Comparison of ENCODE assay signal across 22 mouse cellular contexts in genomic region chr3:107707239-107707638, GRCm38 (mm10). TPM values are rescaled to one million over a fixed set of nuclear protein-coding genes. Genes with fewer than 3 reads are reported as not detected.
A peak's percentile ranks its signal among the peaks of the same experiment; 100 is the strongest.
DNase-seq lines count a peak whose midpoint lies in the region; TF ChIP-seq lines count a peak whose summit lies in the region.
"Had no signal": no experiment of that assay in that cellular context is flagged by ENCODE, and none has a peak within 500 bp of the region (broad histone marks: within the 10 kb centered on the region; RNA-seq: fewer than 3 reads in every experiment).

No protein-coding gene starts in this region.

- TF ChIP-seq POLR2A in myocyte (IDR thresholded peaks at IDR 0.05; ENCODE audit: insufficient read length, low read depth): no peak

- peak overlapping the region; percentile 66 for H3K4me2 ChIP-seq in myocyte (ENCODE audit: low read depth)
- H3K4me2 ChIP-seq: heart, embryonic 12.5 days; heart, embryonic 15.5 days; hindbrain, embryonic 13.5 days; intestine, embryonic 15.5 days had no signal

- H3K36me3 ChIP-seq in myocyte (ENCODE audit: control insufficient read depth, insufficient read depth): no peaks in the 10 kb centered on the region
- H3K36me3 ChIP-seq: heart, embryonic 12.5 days; heart, embryonic 15.5 days; hindbrain, embryonic 10.5 days; hindbrain, embryonic 13.5 days; intestine, embryonic 15.5 days had no signal

- H3K4me3 ChIP-seq in myocyte: no peak overlapping the region
- H3K4me3 ChIP-seq: heart, embryonic 12.5 days; heart, embryonic 15.5 days; hindbrain, embryonic 10.5 days; hindbrain, embryonic 13.5 days; intestine, embryonic 15.5 days had no signal

- H3ac ChIP-seq in myocyte (ENCODE audit: control insufficient read depth, insufficient read length): no peak overlapping the region

- no peaks in the 10 kb centered on the region for H3K79me2 ChIP-seq in myocyte (ENCODE audit: control insufficient read depth, insufficient read depth)

- peak; percentile 68 for DNase-seq in 3134 (ENCODE audit: extremely low read depth, insufficient read length, low spot score)
- peak; percentile 92 for DNase-seq in 3T3-L1 (ENCODE audit: low read depth, low spot score)
- peak; percentile 26 for DNase-seq in Muller cell, postnatal 12 days (ENCODE audit: inconsistent ontology term)
- DNase-seq in adrenal gland, adult (ENCODE audit: inconsistent age in 2 of 2, low spot score in 1 of 2): no peak
- DNase-seq in thymus, postnatal 36 days: no peak
- DNase-seq: adrenal gland, adult 8-10 months; adrenal gland, postnatal 25 days; B cell, adult 2 months; cerebellum, adult 18-20 months; cerebellum, adult 9-10 months; cerebellum, postnatal 14 days; forebrain, postnatal 0 days; gastrocnemius, postnatal 36 days; heart, postnatal 10 days; heart, postnatal 36 days; kidney, adult 11 months had no signal

- no peaks in the 10 kb centered on the region for H3K27me3 ChIP-seq in myocyte (ENCODE audit: control insufficient read depth, insufficient read depth, insufficient read length)
- H3K27me3 ChIP-seq: heart, embryonic 12.5 days; heart, embryonic 15.5 days; hindbrain, embryonic 13.5 days; intestine, embryonic 15.5 days had no signal

TF ChIP-seq in myocyte, 11 proteins besides CTCF, POLR2A, EP300 and RAD21:
- TF ChIP-seq USF1 (IDR thresholded peaks at IDR 0.05; ENCODE audit: low read depth) (no peak), SRF (IDR thresholded peaks at IDR 0.05; ENCODE audit: control insufficient read depth, insufficient read length, low read depth) (no peak), TCF3 (IDR thresholded peaks at IDR 0.05; ENCODE audit: insufficient read length, low read depth) (no peak), MYOG (IDR thresholded peaks at IDR 0.05; ENCODE audit: control insufficient read depth in 1 of 3, insufficient read depth in 1 of 3, insufficient read length in 2 of 3, low read depth in 2 of 3) (no peak), REST (IDR thresholded peaks at IDR 0.05; ENCODE audit: insufficient read depth, insufficient read length) (no peak), TCF12 (IDR thresholded peaks at IDR 0.05; ENCODE audit: insufficient read depth, poor library complexity, severe bottlenecking) (peak; percentile 14), POLR2AphosphoS2 (IDR thresholded peaks at IDR 0.05; ENCODE audit: insufficient read length, low read depth) (no peak), CEBPB (IDR thresholded peaks at IDR 0.05; ENCODE audit: insufficient read depth, poor library complexity, severe bottlenecking) (peak; percentile 86), E2F4 (IDR thresholded peaks at IDR 0.05; ENCODE audit: insufficient read depth) (no peak), MYOD1 (IDR thresholded peaks at IDR 0.05; ENCODE audit: control insufficient read depth in 1 of 3, insufficient read length in 2 of 3, low read depth in 2 of 3) (peak in 1 of 3 experiments; percentile 25), MAX (IDR thresholded peaks at IDR 0.05; ENCODE audit: low read depth) (no peak)
TF ChIP-seq in myocyte: peak in this region for 3.

RNA-seq across cellular contexts. Expression of gene Ahcyl1, which starts 10.9 kb away (rescaled TPM):
- polyA plus RNA-seq in myocyte (2012; fragmentation: generic; extraction: Trizol): 51.0 TPM

RNA-seq across cellular contexts. Expression of gene Csf1, which starts 53.0 kb away (rescaled TPM):
- 68.1 TPM for polyA plus RNA-seq in myocyte (2012; fragmentation: generic; extraction: Trizol)

Comparison
In these comparisons a context has a peak if more than half of its experiments do, and no peak if none do; other contexts are left out.
1. DNase-seq: peak in 3134 (single experiment), 3T3-L1 (single experiment) and Muller cell, postnatal 12 days (single experiment); none in adrenal gland, adult (0 of 2) and thymus, postnatal 36 days (0 of 2).